Mouse (Mus musculus): ENCODE results near the gene Fbxo28.

GRCm38 (mm10) chr1:182309403-182309802 lies 32.0 kb downstream of the Fbxo28 start:
- no peak for TF ChIP-seq POLR2A (IDR thresholded peaks at IDR 0.05; ENCODE audit: low read depth, low read length)
- TF ChIP-seq CTCF (IDR thresholded peaks at IDR 0.05; ENCODE audit: extremely low read depth, insufficient read depth, insufficient read length, insufficient replicate concordance), result no peak
